Mouse (Mus musculus): ENCODE data around the gene Pigm.

- TF ChIP-seq CTCF (conservative IDR thresholded peaks at IDR 0.05; ENCODE audit: low read length) (no peak), NANOG (IDR thresholded peaks at IDR 0.05; ENCODE audit: borderline replicate concordance, low read length) (no peak), POU5F1 (IDR thresholded peaks at IDR 0.05; ENCODE audit: borderline replicate concordance, low read length) (no peak)
Observed at GRCm38 (mm10) chr1:172382090-172382489, 5.7 kb downstream of the Pigm start.
